Mouse (Mus musculus) intestine, postnatal 0 days (tissue): ENCODE results near the gene Optc. TPM values are rescaled to one million over a fixed set of nuclear protein-coding genes. Genes with fewer than 3 reads are reported as not detected.
A peak's percentile ranks its signal among the peaks of the same experiment; 100 is the strongest.

Experiments used
- ATAC-seq: fragments of 200-750 bp; cut with Nextera tagmentation; 2 replicates; pipeline ENCODE4 v1.8.0; 2017; ENCODE audit warnings: mild to moderate bottlenecking, moderate TSS enrichment, moderate library complexity
- H3K27ac ChIP-seq: fragments of 300-500 bp; sonication (generic); 2 replicates; pipeline ENCODE4 v1.5.1; 2014; ENCODE audit warnings: mild to moderate bottlenecking, low read depth, low read length, moderate library complexity
- H3K27me3 ChIP-seq: fragments of 300-500 bp; sonication (generic); replicated peaks from 2 replicates; pipeline ENCODE4 v1.6.1; 2014; ENCODE audit warnings: low read length, mixed read lengths; ENCODE audit not compliant: control insufficient read depth, insufficient read depth
- H3K36me3 ChIP-seq: fragments of 300-500 bp; sonication (generic); 2 replicates; pipeline ENCODE4 v1.6.1; 2014; ENCODE audit warnings: mild to moderate bottlenecking, moderate library complexity; ENCODE audit not compliant: control insufficient read depth, insufficient read depth
- H3K4me1 ChIP-seq: fragments of 300-500 bp; sonication (generic); replicated peaks from 2 replicates; pipeline ENCODE4 v1.6.1; 2014; ENCODE audit warnings: antibody characterized with exemption, low read length, mixed read lengths; ENCODE audit not compliant: control insufficient read depth, insufficient read depth
- H3K4me2 ChIP-seq: fragments of 300-500 bp; sonication (generic); replicated peaks from 2 replicates; pipeline ENCODE4 v1.6.1; 2014; ENCODE audit warnings: low read depth, mild to moderate bottlenecking, moderate library complexity
- H3K4me3 ChIP-seq: fragments of 300-500 bp; sonication (generic); 2 replicates; pipeline ENCODE4 v1.5.1; 2014; ENCODE audit warnings: low read depth, low read length
- H3K9ac ChIP-seq: fragments of 300-500 bp; sonication (generic); 2 replicates; pipeline ENCODE4 v1.6.1; 2014; ENCODE audit warnings: mild to moderate bottlenecking, low read depth, low read length
- H3K9me3 ChIP-seq: fragments of 300-500 bp; sonication (generic); 2 replicates; pipeline ENCODE4 v1.6.1; 2016; ENCODE audit warnings: mixed run types; ENCODE audit not compliant: control insufficient read depth
- CTCF ChIP-seq: sonication (generic); IDR thresholded peaks from 2 replicates; pipeline ENCODE4 v1.5.1; 2016; ENCODE audit warnings: low read depth, mild to moderate bottlenecking, control low read depth, antibody characterized with exemption, moderate library complexity
- WGBS: fragments of 180-500 bp; shearing (Covaris S2); extraction: QIAGEN DNeasy Blood & Tissue Kit; methylation state at CpG from one replicate; pipeline ENCODE4 v1.1.7; 2014; 5-methylcytosine and 5-hydroxymethylcytosine counted together
- polyA plus RNA-seq: library from polyadenylated mRNA; unstranded; fragments of >200 nt; fragmentation: Nextera tagmentation; extraction: Ambion mirVana; gene quantifications from 2 replicates; pipeline ENCODE4 v1.2.1, GENCODE M21; 2015

Optc gene
- polyA plus RNA-seq, 1 experiment from 2014 or later: 0.94 TPM

DNA sequence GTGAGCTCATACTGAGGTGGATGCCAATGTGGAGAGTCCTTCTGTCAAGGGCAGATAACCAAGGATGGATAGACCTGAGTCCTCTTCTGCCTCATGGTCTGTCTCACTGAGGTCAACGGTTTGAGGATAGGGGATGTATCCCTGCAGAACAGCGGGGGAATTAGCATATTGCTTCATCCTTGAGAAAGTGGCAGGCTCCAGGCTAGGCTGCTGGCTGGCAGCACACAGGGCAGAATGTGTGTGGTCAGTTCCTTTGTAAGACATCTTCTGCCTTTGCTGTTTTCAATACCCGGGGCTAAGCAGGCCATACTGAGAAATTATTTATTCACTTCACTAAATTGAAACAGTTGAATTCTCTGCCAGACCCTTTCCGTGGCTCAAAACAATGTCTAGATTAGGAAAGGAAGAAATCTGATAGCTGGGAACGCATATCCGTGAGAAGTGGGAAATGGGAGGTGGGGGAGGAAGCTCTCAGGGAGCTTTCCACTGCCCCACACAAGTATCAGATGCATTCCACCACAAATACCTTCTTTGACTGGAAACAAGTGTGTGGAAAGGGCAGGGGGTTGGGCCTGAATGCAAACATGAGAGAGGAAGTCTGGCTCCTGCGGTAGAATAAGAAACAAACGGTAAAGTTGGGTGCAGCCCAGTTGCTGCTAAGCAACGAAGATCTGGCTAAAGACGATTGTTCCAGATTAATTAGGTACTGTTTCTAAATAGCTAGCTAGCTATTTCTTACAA lies 44.4 kb downstream of the Optc start:
- WGBS: 18% methylated on average over 10 of the region's 10 CpGs
- ATAC-seq: no peak
- no peaks in the 10 kb centered on the region for H3K27me3 ChIP-seq
- no peaks in the 10 kb centered on the region for H3K9me3 ChIP-seq
- H3K27ac ChIP-seq: peak overlapping the region; percentile 5; the same call in 1 of the 2 replicates
- H3K4me2 ChIP-seq: no peak overlapping the region; the same call in 1 of the 2 replicates
- no peaks in the 10 kb centered on the region for H3K36me3 ChIP-seq
- no peak overlapping the region for H3K9ac ChIP-seq
- no peak for TF ChIP-seq CTCF
- H3K4me3 ChIP-seq: no peak overlapping the region
- no peaks in the 10 kb centered on the region; the same call in 1 of the 2 replicates for H3K4me1 ChIP-seq

DNA sequence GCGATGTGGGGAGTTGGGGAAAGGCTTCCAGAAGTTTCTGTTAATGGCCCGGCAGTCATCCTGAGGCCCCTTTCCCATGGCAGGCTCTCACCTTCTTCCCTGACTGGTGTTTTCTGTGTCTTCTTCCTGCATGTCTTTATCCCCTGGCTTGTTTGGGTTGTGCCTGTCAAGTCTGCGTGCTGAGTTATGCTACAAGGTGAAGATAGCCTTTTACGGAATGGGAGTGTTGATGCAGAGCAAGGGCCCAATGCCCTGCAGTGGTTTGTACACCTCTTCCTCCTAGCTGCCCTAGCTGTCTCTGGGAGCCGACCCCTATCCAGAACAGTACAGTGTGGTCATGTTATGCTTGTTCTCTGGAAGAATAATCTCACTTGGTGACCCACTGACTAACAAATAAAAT lies 46.8 kb downstream of the Optc start:
- ATAC-seq: no peak
- no peak overlapping the region for H3K4me3 ChIP-seq
- H3K9me3 ChIP-seq: no peaks in the 10 kb centered on the region
- WGBS: 71% methylated on average over 5 of the region's 5 CpGs
- no peak overlapping the region for H3K4me2 ChIP-seq
- TF ChIP-seq CTCF: no peak
- H3K36me3 ChIP-seq: no peaks in the 10 kb centered on the region
- H3K27me3 ChIP-seq: 0 out of 2 replicates have a peak, but pooled peaks cover 2% of the 10 kb centered on the region
- H3K9ac ChIP-seq: no peak overlapping the region
- no peaks in the 10 kb centered on the region; the same call in 1 of the 2 replicates for H3K4me1 ChIP-seq
- no peak overlapping the region for H3K27ac ChIP-seq

DNA sequence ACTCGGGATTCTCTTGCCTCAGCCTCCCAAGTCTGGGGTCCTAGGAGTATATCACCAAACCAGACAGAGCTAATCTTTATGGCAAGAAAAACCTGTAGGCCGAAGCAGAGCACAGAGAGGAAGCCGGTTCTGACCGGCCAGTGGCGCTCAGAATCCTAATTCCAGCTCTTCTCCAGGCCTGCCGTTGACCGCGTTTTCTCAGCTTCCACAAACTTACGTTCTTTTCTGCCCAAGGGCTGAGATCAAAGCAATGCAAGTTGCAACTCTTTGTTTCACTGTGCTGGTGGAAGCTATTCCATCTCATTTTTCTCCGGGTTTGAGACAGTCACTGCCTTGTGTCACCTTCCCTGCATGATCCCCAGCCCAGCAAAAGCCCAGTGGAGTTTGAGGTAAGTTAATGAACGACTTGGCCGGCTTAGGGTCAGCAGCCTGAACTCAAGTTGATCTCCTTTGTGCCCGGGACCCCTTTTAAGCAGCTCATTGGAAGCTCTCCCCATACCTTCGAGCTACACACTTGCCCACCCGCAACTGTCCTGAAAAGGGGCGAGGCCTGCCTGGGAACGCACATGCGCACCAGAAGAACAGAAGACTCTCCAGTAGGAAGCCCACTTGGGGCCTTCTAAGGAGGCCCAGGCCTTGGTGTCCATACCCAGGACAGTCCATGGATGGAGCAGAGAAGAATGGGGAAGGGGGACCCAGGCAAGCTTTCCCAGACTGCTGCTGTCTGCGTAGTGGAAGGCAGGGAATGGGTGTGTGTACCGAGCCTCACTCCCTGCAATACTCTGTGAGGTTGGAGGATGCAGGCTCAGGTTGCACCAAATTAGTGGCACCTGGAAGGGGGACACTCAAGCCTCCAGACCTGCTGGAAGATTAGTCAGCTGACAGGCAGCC lies 47.7 kb downstream of the Optc start:
- WGBS: 71% methylated on average over 20 of the region's 20 CpGs
- no peak overlapping the region for H3K4me3 ChIP-seq
- H3K9me3 ChIP-seq: no peaks in the 10 kb centered on the region
- no peaks in the 10 kb centered on the region for H3K36me3 ChIP-seq
- no peaks in the 10 kb centered on the region; the same call in 1 of the 2 replicates for H3K4me1 ChIP-seq
- no peak overlapping the region for H3K27ac ChIP-seq
- no peak for ATAC-seq
- no peak overlapping the region for H3K9ac ChIP-seq
- no peak for TF ChIP-seq CTCF
- no peak overlapping the region for H3K4me2 ChIP-seq
- H3K27me3 ChIP-seq: 0 out of 2 replicates have a peak, but pooled peaks cover 2% of the 10 kb centered on the region

DNA sequence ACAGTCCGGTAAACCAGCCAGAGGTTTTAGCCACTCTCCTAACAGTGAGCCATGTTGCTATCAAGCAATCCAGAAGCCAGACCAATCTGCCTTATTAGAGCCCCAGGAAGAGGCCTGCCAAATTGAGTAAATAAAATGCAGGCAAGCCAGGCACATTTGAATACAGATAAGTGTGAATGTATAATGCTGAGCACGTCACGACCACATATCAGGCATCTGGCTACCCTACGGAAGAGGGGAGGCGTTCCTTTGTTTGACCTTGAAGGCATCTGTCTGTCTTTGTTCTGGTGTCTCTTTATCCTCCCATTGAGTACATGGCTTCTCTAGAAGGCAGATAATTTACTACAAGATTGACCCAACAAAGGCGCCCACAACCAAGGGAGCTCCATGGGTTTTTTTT lies 48.5 kb downstream of the Optc start:
- H3K36me3 ChIP-seq: no peaks in the 10 kb centered on the region
- 0 out of 2 replicates have a peak, but pooled peaks cover 2% of the 10 kb centered on the region for H3K27me3 ChIP-seq
- no peak overlapping the region for H3K27ac ChIP-seq
- H3K4me3 ChIP-seq: no peak overlapping the region
- WGBS: 77% methylated on average over 6 of the region's 6 CpGs
- H3K9me3 ChIP-seq: no peaks in the 10 kb centered on the region
- ATAC-seq: no peak
- H3K4me1 ChIP-seq: no peaks in the 10 kb centered on the region; the same call in 1 of the 2 replicates
- no peak overlapping the region for H3K9ac ChIP-seq
- H3K4me2 ChIP-seq: no peak overlapping the region
- TF ChIP-seq CTCF: no peak

DNA sequence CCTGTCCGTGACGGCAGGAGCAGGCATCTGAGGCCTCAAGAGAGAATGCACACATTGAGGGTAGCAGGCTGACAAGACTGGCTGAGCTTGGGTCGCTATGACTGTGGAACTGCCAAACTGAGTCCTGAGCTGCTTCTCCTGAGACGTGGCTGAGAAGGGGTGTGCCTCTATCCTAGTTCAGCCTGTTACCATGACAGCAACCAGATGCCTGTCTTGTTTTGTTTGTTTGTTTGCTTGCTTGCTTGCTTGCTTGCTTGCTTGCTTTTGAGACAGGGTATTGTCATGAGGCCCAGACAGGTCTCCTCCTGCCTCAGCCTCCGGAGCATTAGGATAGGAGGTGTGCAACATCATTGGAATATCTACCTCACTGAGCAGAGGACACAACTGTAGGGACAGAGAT lies 50.0 kb downstream of the Optc start:
- no peak for TF ChIP-seq CTCF
- Histone ChIP-seq H3K27ac (no peak overlapping the region), H3K4me1 (no peaks in the 10 kb centered on the region), H3K9ac (no peak overlapping the region), H3K4me2 (no peak overlapping the region), H3K27me3 (0 out of 2 replicates have a peak, but pooled peaks cover 2% of the 10 kb centered on the region), H3K4me3 (no peak overlapping the region), H3K9me3 (no peaks in the 10 kb centered on the region), H3K36me3 (no peaks in the 10 kb centered on the region)
- no peak for ATAC-seq
- 94% methylated on average over 5 of the region's 5 CpGs for WGBS

DNA sequence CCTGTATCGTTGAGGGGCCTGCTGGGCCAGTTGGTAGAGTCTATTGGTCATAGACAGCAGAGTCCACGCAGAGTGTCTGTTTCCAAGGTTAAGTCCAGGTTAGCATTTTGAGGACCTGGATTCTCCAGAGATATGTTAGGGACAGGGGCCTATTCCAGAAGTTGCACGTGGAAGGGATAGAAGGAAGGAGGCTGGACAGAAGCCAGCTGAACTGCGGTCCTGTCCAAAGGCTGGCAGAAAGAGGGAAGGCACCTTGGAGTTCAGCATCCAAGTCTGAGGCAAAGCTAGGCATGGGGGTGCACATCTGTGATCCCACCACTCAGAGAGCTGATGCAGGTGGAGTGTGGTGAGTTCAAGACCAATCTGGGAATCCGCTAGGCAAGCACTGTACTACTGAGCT lies 50.6 kb downstream of the Optc start:
- Histone ChIP-seq H3K36me3 (no peaks in the 10 kb centered on the region), H3K4me3 (no peak overlapping the region), H3K4me2 (no peak overlapping the region), H3K27ac (no peak overlapping the region), H3K9me3 (no peaks in the 10 kb centered on the region), H3K27me3 (0 out of 2 replicates have a peak, but pooled peaks cover 2% of the 10 kb centered on the region), H3K4me1 (no peaks in the 10 kb centered on the region), H3K9ac (no peak overlapping the region)
- no peak for ATAC-seq
- WGBS: 85% methylated on average over 5 of the region's 5 CpGs
- no peak for TF ChIP-seq CTCF
